Mouse (Mus musculus) thymus, adult 2 months (tissue): ENCODE measurements around the gene Gm20662. TPM values are rescaled to one million over a fixed set of nuclear protein-coding genes. Genes with fewer than 3 reads are reported as not detected.

Experiments
- DNase-seq: peaks from one replicate; pipeline ENCODE4 v3.0.0; 2021
- H3K27ac ChIP-seq: fragments of 200-500 bp; 2 replicates; pipeline ENCODE4 v1.5.1; 2012; ENCODE audit warnings: low read length, control low read depth; ENCODE audit not compliant: control insufficient read depth, insufficient read depth
- H3K27me3 ChIP-seq: fragments of 200-500 bp; 2 replicates; pipeline ENCODE4 v1.6.1; 2012; ENCODE audit warnings: mild to moderate bottlenecking, low read length, moderate library complexity, mixed read lengths; ENCODE audit not compliant: control insufficient read depth, insufficient read depth
- H3K36me3 ChIP-seq: fragments of 200-500 bp; 2 replicates; pipeline ENCODE4 v1.6.1; 2012; ENCODE audit warnings: mild to moderate bottlenecking, low read length, moderate library complexity; ENCODE audit not compliant: control insufficient read depth, insufficient read depth
- H3K4me1 ChIP-seq: fragments of 200-500 bp; replicated peaks from 2 replicates; pipeline ENCODE4 v1.6.1; 2012; ENCODE audit warnings: low read length; ENCODE audit not compliant: control insufficient read depth, insufficient read depth
- H3K4me3 ChIP-seq: fragments of 200-500 bp; 2 replicates; pipeline ENCODE4 v1.5.1; 2012; ENCODE audit warnings: mild to moderate bottlenecking, low read length, control low read depth, moderate library complexity; ENCODE audit not compliant: control insufficient read depth, insufficient read depth
- CTCF ChIP-seq: fragments of 200-500 bp; IDR thresholded peaks from 2 replicates; pipeline ENCODE4 v1.5.1; 2012; ENCODE audit warnings: mild to moderate bottlenecking, control low read depth, low read length, moderate library complexity, borderline replicate concordance; ENCODE audit not compliant: control insufficient read depth, poor library complexity, insufficient read depth; ENCODE audit errors: extremely low read depth
- POLR2A ChIP-seq: fragments of 200-500 bp; IDR thresholded peaks from 2 replicates; pipeline ENCODE4 v1.6.1; 2012; ENCODE audit warnings: mild to moderate bottlenecking, low read length, control low read depth, moderate library complexity; ENCODE audit not compliant: control insufficient read depth, poor library complexity, insufficient read depth; ENCODE audit errors: extremely low read depth
- WGBS: fragments of 180-500 bp; shearing (Covaris S2); methylation state at CpG from one replicate; pipeline ENCODE4 v1.1.7; 2018; 5-methylcytosine and 5-hydroxymethylcytosine counted together
- polyA plus RNA-seq: library from polyadenylated mRNA; depleted of rRNA; stranded (reverse); fragments of >200 nt; gene quantifications from 2 replicates; pipeline ENCODE4 v1.2.3, GENCODE M21; 2012

Gene Gm20662
- polyA plus RNA-seq, 1 experiment, result 3.2 TPM

GRCm38 (mm10) chr9:107986376-107986775, 9.8 kb upstream of the Gm20662 start:
- peaks cover 41% of the 10 kb centered on the region for H3K4me1 ChIP-seq
- no peaks in the 10 kb centered on the region for H3K36me3 ChIP-seq
- peak overlapping the region; percentile 54 for H3K4me3 ChIP-seq
- TF ChIP-seq CTCF (peak; percentile 87), POLR2A (no peak)
- H3K27me3 ChIP-seq, result no peaks in the 10 kb centered on the region
- WGBS, result 2% methylated on average over 18 of the region's 18 CpGs
- H3K27ac ChIP-seq, result no peak overlapping the region
- DNase-seq, result peak; percentile 84

DNA sequence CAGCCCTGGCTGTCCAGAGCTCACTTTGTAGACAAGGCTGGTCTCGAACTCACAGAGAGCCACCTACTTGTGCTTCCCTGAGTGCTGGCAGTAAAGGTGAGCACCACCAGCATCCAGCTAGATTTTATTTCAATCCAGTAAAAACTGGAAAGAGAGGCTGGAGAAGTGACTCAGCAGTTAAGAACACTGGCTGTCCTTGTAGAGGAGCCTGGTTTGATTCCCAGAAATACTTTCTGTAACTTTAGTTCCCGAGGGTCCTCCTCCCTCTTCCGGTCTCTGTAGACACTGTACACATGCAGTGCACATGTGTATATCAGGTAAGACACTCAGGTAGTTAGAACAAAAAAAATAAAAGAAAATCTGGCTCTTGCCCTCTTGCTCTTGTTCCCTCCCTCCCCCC, 8.2 kb upstream of the Gm20662 start:
- H3K4me1 ChIP-seq, result peaks cover 31% of the 10 kb centered on the region
- DNase-seq, result no peak
- H3K36me3 ChIP-seq, result no peaks in the 10 kb centered on the region
- no peak overlapping the region for H3K4me3 ChIP-seq
- WGBS, result 64% methylated on average over 3 of the region's 3 CpGs
- no peak overlapping the region for H3K27ac ChIP-seq
- no peak for TF ChIP-seq CTCF
- no peak for TF ChIP-seq POLR2A
- H3K27me3 ChIP-seq, result no peaks in the 10 kb centered on the region

GRCm38 (mm10) chr9:107992197-107992596, 4.0 kb upstream of the Gm20662 start, which contains the start of gene Cdhr4:
Cdhr4 (plus strand) TSS chr9:107992497.
- WGBS, result 81% methylated on average over 2 of the region's 2 CpGs
- Histone ChIP-seq H3K4me1 (peaks cover 18% of the 10 kb centered on the region), H3K27me3 (no peaks in the 10 kb centered on the region), H3K27ac (no peak within 1 kb of the TSS), H3K36me3 (no peaks in the 10 kb centered on the region), H3K4me3 (no peak within 1 kb of the TSS)
- no peak for DNase-seq
- TF ChIP-seq POLR2A (no peak), CTCF (no peak)

GRCm38 (mm10) chr9:107993013-107993412, 3.1 kb upstream of the Gm20662 start:
- Histone ChIP-seq H3K4me1 (peaks cover 18% of the 10 kb centered on the region), H3K27me3 (no peaks in the 10 kb centered on the region), H3K27ac (no peak overlapping the region), H3K4me3 (no peak overlapping the region), H3K36me3 (no peaks in the 10 kb centered on the region)
- 9% methylated on average over 11 of the region's 11 CpGs for WGBS
- peak; percentile 41 for DNase-seq
- TF ChIP-seq POLR2A (no peak), CTCF (no peak)

DNA sequence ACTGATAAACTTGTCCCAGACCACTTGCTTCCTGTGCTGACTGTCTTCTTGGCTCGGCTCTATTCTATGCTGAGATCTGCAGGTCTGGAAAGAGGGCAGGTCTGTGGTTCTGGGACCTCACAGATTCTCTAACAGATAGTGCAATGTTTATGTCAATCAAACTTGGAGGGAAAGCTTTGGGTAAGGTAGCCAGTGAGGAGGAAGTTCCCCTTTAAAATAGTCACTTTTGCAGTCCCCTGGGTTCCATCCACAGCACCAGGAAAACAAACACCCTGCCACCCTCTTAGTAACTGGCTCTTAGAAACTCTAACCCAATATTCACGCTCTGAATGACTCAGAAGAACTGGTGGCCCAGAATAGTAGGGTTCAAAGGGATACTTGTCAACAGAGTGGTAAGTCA, 1.7 kb upstream of the Gm20662 start:
- no peaks in the 10 kb centered on the region for H3K36me3 ChIP-seq
- DNase-seq, result no peak
- WGBS, result 8% methylated on average over 2 of the region's 2 CpGs
- H3K27ac ChIP-seq, result no peak overlapping the region
- peaks cover 18% of the 10 kb centered on the region for H3K4me1 ChIP-seq
- H3K4me3 ChIP-seq, result no peak overlapping the region
- no peaks in the 10 kb centered on the region for H3K27me3 ChIP-seq
- TF ChIP-seq POLR2A, result no peak
- TF ChIP-seq CTCF, result no peak

GRCm38 (mm10) chr9:107995513-107995912, 636 bp upstream of the Gm20662 start:
- H3K27me3 ChIP-seq, result no peaks in the 10 kb centered on the region
- 98% methylated on average over 21 of the region's 21 CpGs for WGBS
- H3K27ac ChIP-seq, result no peak overlapping the region
- peaks cover 18% of the 10 kb centered on the region for H3K4me1 ChIP-seq
- no peaks in the 10 kb centered on the region for H3K36me3 ChIP-seq
- TF ChIP-seq CTCF, result no peak
- H3K4me3 ChIP-seq, result no peak overlapping the region
- no peak for DNase-seq

DNA sequence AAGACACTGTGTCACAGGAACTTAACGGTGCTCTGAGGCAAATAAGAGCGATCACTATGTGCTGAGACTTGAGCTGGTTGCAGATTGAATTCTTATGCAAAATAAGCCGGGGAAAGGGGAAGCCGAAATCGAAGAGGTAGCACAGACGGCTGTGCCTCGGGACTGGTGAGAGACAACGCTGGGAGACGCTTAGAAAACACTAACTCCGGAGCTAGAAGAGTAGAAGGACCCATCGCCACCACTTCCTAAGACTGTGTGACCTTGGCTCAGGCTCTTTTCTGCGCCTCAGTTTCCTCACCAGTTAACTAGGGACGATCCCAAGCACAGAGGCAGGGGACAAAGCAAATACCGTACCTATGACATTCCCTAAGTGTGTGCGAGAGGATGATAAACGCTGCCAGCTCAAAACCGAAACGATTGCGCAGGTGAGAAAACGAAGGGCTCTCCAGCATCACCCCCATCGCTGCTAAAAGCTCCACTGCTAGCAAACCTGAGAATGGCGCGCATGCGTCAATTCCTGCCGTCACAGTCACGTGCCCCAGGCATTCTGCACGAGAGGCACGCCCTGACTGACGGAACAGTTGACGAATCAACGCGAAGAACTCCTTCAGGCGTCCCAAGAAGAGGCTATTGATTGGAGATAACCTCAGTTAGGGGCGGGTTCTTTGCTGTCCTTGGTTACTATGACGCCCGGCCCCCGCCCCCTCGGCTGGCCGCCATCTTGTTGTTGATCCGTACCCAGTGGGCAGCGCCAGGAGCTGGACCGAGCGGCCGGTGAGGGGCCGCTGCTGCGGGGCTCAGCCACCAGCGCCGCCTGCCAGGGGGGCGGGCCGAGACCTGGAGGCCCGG, 6.0 kb downstream of the Gm20662 start, which contains the start of gene Ip6k1:
TSS of gene Ip6k1 (plus strand) at position 580 of the 849 bp plus-strand sequence.
- under 1% methylated on average over 51 of the region's 51 CpGs for WGBS
- H3K36me3 ChIP-seq, result no peaks in the 10 kb centered on the region

More for the DNA sequence above, 6.0 kb downstream of the Gm20662 start, which contains the start of gene Ip6k1:
- H3K4me1 ChIP-seq, result peaks cover 6% of the 10 kb centered on the region
- H3K27me3 ChIP-seq, result no peaks in the 10 kb centered on the region
- TF ChIP-seq POLR2A (peak; percentile 77), CTCF (no peak)
- peak within 1 kb of the TSS; percentile 73 for H3K27ac ChIP-seq
- peak within 1 kb of the TSS; percentile 92 for H3K4me3 ChIP-seq
- peak; percentile 100 for DNase-seq
